ENCODE assay signal across 16 mouse cellular contexts in genomic region chr16:17865770-17866169, GRCm38 (mm10). TPM values are rescaled to one million over a fixed set of nuclear protein-coding genes. Genes with fewer than 3 reads are reported as not detected.
DNase-seq lines count a peak whose midpoint lies in the region; ATAC-seq and TF ChIP-seq lines count a peak whose summit lies in the region.
"Had no signal": no experiment of that assay in that cellular context is flagged by ENCODE, and none has a peak within 500 bp of the region (broad histone marks: within the 10 kb centered on the region; RNA-seq: fewer than 3 reads in every experiment).

No protein-coding gene starts in this region.

- peaks cover 4% of the 10 kb centered on the region; the same call in 1 of the 2 replicates for H3K36me3 ChIP-seq in hindbrain, postnatal 0 days (ENCODE audit: insufficient read depth, low read length)
- no peaks in the 10 kb centered on the region; the same call in 1 of the 2 replicates for H3K36me3 ChIP-seq in hindbrain, embryonic 11.5 days (ENCODE audit: control insufficient read depth, insufficient read depth, low read length)
- peaks cover 11% of the 10 kb centered on the region; the same call in 1 of the 2 replicates for H3K36me3 ChIP-seq in intestine, postnatal 0 days (ENCODE audit: control insufficient read depth, insufficient read depth)
- peaks cover 18% of the 10 kb centered on the region for H3K36me3 ChIP-seq in liver, postnatal 0 days (replicated peaks; ENCODE audit: insufficient read depth, low read length)
- peaks cover 4% of the 10 kb centered on the region; the same call in 1 of the 2 replicates for H3K36me3 ChIP-seq in midbrain, embryonic 11.5 days (ENCODE audit: control insufficient read depth, insufficient read depth, low read length)
- H3K36me3 ChIP-seq: midbrain, embryonic 15.5 days had no signal

- 0 out of 2 replicates have a peak, but pooled peaks have one; percentile 32 for ATAC-seq in hindbrain, postnatal 0 days
- no peak for ATAC-seq in hindbrain, embryonic 11.5 days (ENCODE audit: low FRiP score)
- ATAC-seq in intestine, postnatal 0 days = peak; percentile 92
- ATAC-seq in liver, postnatal 0 days = peak; percentile 63
- no peak for ATAC-seq in midbrain, embryonic 11.5 days (ENCODE audit: low FRiP score)
- ATAC-seq: midbrain, embryonic 15.5 days had no signal

- H3K4me1 ChIP-seq in hindbrain, postnatal 0 days (ENCODE audit: insufficient read depth, low read length) = no peaks in the 10 kb centered on the region
- H3K4me1 ChIP-seq in hindbrain, embryonic 11.5 days (replicated peaks; ENCODE audit: control insufficient read depth, insufficient read depth, low read length) = no peaks in the 10 kb centered on the region
- H3K4me1 ChIP-seq in intestine, postnatal 0 days (replicated peaks; ENCODE audit: control insufficient read depth, insufficient read depth, low read length) = 0 out of 2 replicates have a peak, but pooled peaks cover 2% of the 10 kb centered on the region
- peaks cover 3% of the 10 kb centered on the region; the same call in 1 of the 2 replicates for H3K4me1 ChIP-seq in liver, postnatal 0 days (ENCODE audit: insufficient read depth)
- peaks cover 4% of the 10 kb centered on the region; the same call in 1 of the 2 replicates for H3K4me1 ChIP-seq in midbrain, embryonic 11.5 days (ENCODE audit: control insufficient read depth, insufficient read depth, low read length)
- H3K4me1 ChIP-seq: hindbrain, embryonic 12.5 days had no signal

- no peaks in the 10 kb centered on the region for H3K9me3 ChIP-seq in hindbrain, postnatal 0 days (ENCODE audit: low read length)
- H3K9me3 ChIP-seq in hindbrain, embryonic 11.5 days (ENCODE audit: control insufficient read depth, low read length) = no peaks in the 10 kb centered on the region
- H3K9me3 ChIP-seq in intestine, postnatal 0 days (ENCODE audit: control insufficient read depth) = no peaks in the 10 kb centered on the region
- H3K9me3 ChIP-seq in liver, postnatal 0 days (ENCODE audit: low read length) = no peaks in the 10 kb centered on the region
- no peaks in the 10 kb centered on the region for H3K9me3 ChIP-seq in midbrain, embryonic 11.5 days (ENCODE audit: control insufficient read depth, low read length)
- H3K9me3 ChIP-seq: hindbrain, embryonic 12.5 days; liver, embryonic 15.5 days; midbrain, embryonic 15.5 days had no signal

- no peaks in the 10 kb centered on the region for H3K27me3 ChIP-seq in hindbrain, postnatal 0 days (ENCODE audit: insufficient read depth, low read length)
- no peaks in the 10 kb centered on the region for H3K27me3 ChIP-seq in hindbrain, embryonic 11.5 days (ENCODE audit: control insufficient read depth, insufficient read depth, low read length)
- H3K27me3 ChIP-seq in intestine, postnatal 0 days (replicated peaks; ENCODE audit: control insufficient read depth, insufficient read depth, low read length) = no peaks in the 10 kb centered on the region
- no peaks in the 10 kb centered on the region for H3K27me3 ChIP-seq in liver, postnatal 0 days (ENCODE audit: insufficient read depth, low read length)
- H3K27me3 ChIP-seq in midbrain, embryonic 11.5 days (ENCODE audit: control insufficient read depth, insufficient read depth, low read length) = no peaks in the 10 kb centered on the region
- H3K27me3 ChIP-seq: hindbrain, embryonic 12.5 days; liver, embryonic 15.5 days; midbrain, embryonic 15.5 days had no signal

- WGBS in hindbrain, postnatal 0 days = 55% methylated on average over 6 of the region's 6 CpGs
- WGBS in hindbrain, embryonic 11.5 days = 81% methylated on average over 6 of the region's 6 CpGs
- 37% methylated on average over 6 of the region's 6 CpGs for WGBS in intestine, postnatal 0 days
- 58% methylated on average over 6 of the region's 6 CpGs for WGBS in liver, postnatal 0 days (ENCODE audit: insufficient replicate concordance)
- WGBS in midbrain, embryonic 11.5 days = 82% methylated on average over 6 of the region's 6 CpGs

- no peak overlapping the region for H3K4me3 ChIP-seq in hindbrain, postnatal 0 days (ENCODE audit: low read length)
- H3K4me3 ChIP-seq in hindbrain, embryonic 11.5 days (ENCODE audit: low read depth, low read length) = no peak overlapping the region
- H3K4me3 ChIP-seq in intestine, postnatal 0 days (ENCODE audit: low read depth, low read length) = no peak overlapping the region
- no peak overlapping the region for H3K4me3 ChIP-seq in liver, postnatal 0 days (ENCODE audit: low read depth, low read length)
- no peak overlapping the region for H3K4me3 ChIP-seq in midbrain, embryonic 11.5 days (ENCODE audit: low read depth, low read length)
- H3K4me3 ChIP-seq: hindbrain, embryonic 12.5 days; liver, embryonic 15.5 days; midbrain, embryonic 15.5 days had no signal

- no peak for TF ChIP-seq EP300 in liver, postnatal 0 days (IDR thresholded peaks at IDR 0.05; ENCODE audit: low read depth)

- no peak for TF ChIP-seq CTCF in hindbrain, postnatal 0 days (IDR thresholded peaks at IDR 0.05; ENCODE audit: low read depth)
- TF ChIP-seq CTCF in intestine, postnatal 0 days (IDR thresholded peaks at IDR 0.05; ENCODE audit: low read depth) = no peak
- no peak for TF ChIP-seq CTCF in liver, postnatal 0 days (IDR thresholded peaks at IDR 0.05; ENCODE audit: low read depth)

- no peak overlapping the region for H3K9ac ChIP-seq in hindbrain, postnatal 0 days (replicated peaks; ENCODE audit: low read length)
- H3K9ac ChIP-seq in hindbrain, embryonic 11.5 days (ENCODE audit: low read depth, low read length) = no peak overlapping the region
- no peak overlapping the region for H3K9ac ChIP-seq in intestine, postnatal 0 days (ENCODE audit: low read depth, low read length)
- no peak overlapping the region for H3K9ac ChIP-seq in liver, postnatal 0 days (replicated peaks)
- H3K9ac ChIP-seq in midbrain, embryonic 11.5 days (ENCODE audit: low read length) = no peak overlapping the region
- H3K9ac ChIP-seq: hindbrain, embryonic 12.5 days; liver, embryonic 15.5 days; midbrain, embryonic 15.5 days had no signal

- no peak overlapping the region for H3K27ac ChIP-seq in hindbrain, postnatal 0 days
- H3K27ac ChIP-seq in hindbrain, embryonic 11.5 days (ENCODE audit: low read depth, low read length) = no peak overlapping the region
- H3K27ac ChIP-seq in intestine, postnatal 0 days (ENCODE audit: low read depth, low read length) = no peak overlapping the region
- H3K27ac ChIP-seq in liver, postnatal 0 days (ENCODE audit: low read depth) = no peak overlapping the region
- H3K27ac ChIP-seq in midbrain, embryonic 11.5 days (ENCODE audit: low read depth, low read length) = no peak overlapping the region
- H3K27ac ChIP-seq: hindbrain, embryonic 12.5 days; liver, embryonic 15.5 days; midbrain, embryonic 15.5 days had no signal

- peak; percentile 11 for DNase-seq in hindbrain, postnatal 0 days (ENCODE audit: low spot score)
- no peak for DNase-seq in hindbrain, embryonic 11.5 days (ENCODE audit: low spot score)
- DNase-seq in R1 (ENCODE audit: low read depth, low spot score) = peak; percentile 70
- DNase-seq in liver, postnatal 0 days = no peak
- DNase-seq in layer of hippocampus, adult 8-10 months (ENCODE audit: low spot score in 2 of 2) = no peak
- no peak for DNase-seq in midbrain, embryonic 11.5 days (ENCODE audit: low spot score, missing footprints)
- DNase-seq in layer of hippocampus, postnatal 36 days = no peak
- DNase-seq: adrenal gland, adult 8-10 months; B cell, adult 2 months; heart, adult 18-20 months had no signal

- no peak overlapping the region for H3K4me2 ChIP-seq in hindbrain, postnatal 0 days (ENCODE audit: low read depth, low read length)
- no peak overlapping the region for H3K4me2 ChIP-seq in hindbrain, embryonic 11.5 days (replicated peaks; ENCODE audit: low read depth, low read length)
- no peak overlapping the region for H3K4me2 ChIP-seq in intestine, postnatal 0 days (replicated peaks; ENCODE audit: low read depth)
- H3K4me2 ChIP-seq in liver, postnatal 0 days (ENCODE audit: low read depth, low read length) = no peak overlapping the region
- H3K4me2 ChIP-seq in midbrain, embryonic 11.5 days = no peak overlapping the region
- H3K4me2 ChIP-seq: hindbrain, embryonic 12.5 days; liver, embryonic 15.5 days; midbrain, embryonic 15.5 days had no signal

RNA-seq across cellular contexts. Expression of gene Gm20518, which starts 25.7 kb away (rescaled TPM):
- 0.42 and 1.3 TPM in 2 replicates for total RNA-seq in hindbrain, postnatal 0 days (2014; rRNA removed)
- polyA plus RNA-seq in hindbrain, postnatal 0 days (2015; fragmentation: Nextera tagmentation; extraction: Ambion mirVana) = 0.11 and 0.20 TPM in 2 replicates
- 0.15 and 0.29 TPM in 2 replicates for polyA plus RNA-seq in hindbrain, embryonic 11.5 days (2014; fragmentation: Nextera tagmentation; extraction: Ambion mirVana)
- not detected in 2 replicates for polyA plus RNA-seq in intestine, postnatal 0 days (2015; fragmentation: Nextera tagmentation; extraction: Ambion mirVana)
- polyA plus RNA-seq in liver, postnatal 0 days (2015; fragmentation: Nextera tagmentation; extraction: Ambion mirVana) = not detected in 2 replicates
- total RNA-seq in layer of hippocampus, adult 8-10 months (2022) = 1 to 10 TPM in 3 of 4 experiments, under 1 TPM in 1; 0.73 to 2.6 (median 1.6) TPM
- 0.16 and 0.25 TPM in 2 replicates for polyA plus RNA-seq in midbrain, embryonic 11.5 days (2014; fragmentation: Nextera tagmentation; extraction: Ambion mirVana)
- total RNA-seq in layer of hippocampus, postnatal 36 days (2021) = 1 to 10 TPM; 2.7 to 4.1 TPM

RNA-seq across cellular contexts. Expression of gene Car15, which starts 27.6 kb away (rescaled TPM):
- 3.3 and 7.0 TPM in 2 replicates for total RNA-seq in hindbrain, postnatal 0 days (2014; rRNA removed)
- polyA plus RNA-seq in hindbrain, postnatal 0 days (2015; fragmentation: Nextera tagmentation; extraction: Ambion mirVana) = 1.9 TPM in 2 replicates
- polyA plus RNA-seq in hindbrain, embryonic 11.5 days (2014; fragmentation: Nextera tagmentation; extraction: Ambion mirVana) = 1.8 and 2.9 TPM in 2 replicates
- polyA plus RNA-seq in intestine, postnatal 0 days (2015; fragmentation: Nextera tagmentation; extraction: Ambion mirVana) = 0.39 and 0.59 TPM in 2 replicates
- polyA plus RNA-seq in liver, postnatal 0 days (2015; fragmentation: Nextera tagmentation; extraction: Ambion mirVana) = 0.26 and 0.52 TPM in 2 replicates
- total RNA-seq in layer of hippocampus, adult 8-10 months (2022) = 10 to 100 TPM in 3 of 4 experiments, 1 to 10 TPM in 1; 9.4 to 15.9 (median 12.6) TPM
- polyA plus RNA-seq in midbrain, embryonic 11.5 days (2014; fragmentation: Nextera tagmentation; extraction: Ambion mirVana) = 2.2 and 2.3 TPM in 2 replicates
- total RNA-seq in layer of hippocampus, postnatal 36 days (2021) = 10 to 100 TPM; 12.8 to 16.4 TPM

RNA-seq across cellular contexts. Expression of gene Tssk1, which starts 28.3 kb away (rescaled TPM):
- 0.29 TPM in 1 of 2 replicates, not detected in the other for total RNA-seq in hindbrain, postnatal 0 days (2014; rRNA removed)
- polyA plus RNA-seq in hindbrain, postnatal 0 days (2015; fragmentation: Nextera tagmentation; extraction: Ambion mirVana) = 0.04 TPM in 1 of 2 replicates, not detected in the other
- polyA plus RNA-seq in hindbrain, embryonic 11.5 days (2014; fragmentation: Nextera tagmentation; extraction: Ambion mirVana) = 0.04 and 0.11 TPM in 2 replicates
- 0.04 TPM in 1 of 2 replicates, not detected in the other for polyA plus RNA-seq in intestine, postnatal 0 days (2015; fragmentation: Nextera tagmentation; extraction: Ambion mirVana)
- 0.04 and 0.08 TPM in 2 replicates for polyA plus RNA-seq in liver, postnatal 0 days (2015; fragmentation: Nextera tagmentation; extraction: Ambion mirVana)
- total RNA-seq in layer of hippocampus, adult 8-10 months (2022) = under 1 TPM in 1 of 4 experiments, not detected in 3; 0.16 TPM
- not detected in 2 replicates for polyA plus RNA-seq in midbrain, embryonic 11.5 days (2014; fragmentation: Nextera tagmentation; extraction: Ambion mirVana)
- not detected for total RNA-seq in layer of hippocampus, postnatal 36 days (2021)
- polyA plus RNA-seq: forebrain, embryonic 11.5 days; liver, embryonic 15.5 days; midbrain, embryonic 15.5 days had no signal

RNA-seq across cellular contexts. Expression of gene Dgcr2, which starts 32.6 kb away (rescaled TPM):
- total RNA-seq in hindbrain, postnatal 0 days (2014; rRNA removed) = 181 and 199 TPM in 2 replicates
- 83.0 and 88.8 TPM in 2 replicates for polyA plus RNA-seq in hindbrain, postnatal 0 days (2015; fragmentation: Nextera tagmentation; extraction: Ambion mirVana)
- polyA plus RNA-seq in hindbrain, embryonic 11.5 days (2014; fragmentation: Nextera tagmentation; extraction: Ambion mirVana) = 72.9 and 75.7 TPM in 2 replicates
- polyA plus RNA-seq in intestine, postnatal 0 days (2015; fragmentation: Nextera tagmentation; extraction: Ambion mirVana) = 35.0 and 35.3 TPM in 2 replicates
- 17.9 and 18.0 TPM in 2 replicates for polyA plus RNA-seq in liver, postnatal 0 days (2015; fragmentation: Nextera tagmentation; extraction: Ambion mirVana)
- total RNA-seq in layer of hippocampus, adult 8-10 months (2022) = 100 to 1,000 TPM in 3 of 4 experiments, 10 to 100 TPM in 1; 97.2 to 106 (median 103) TPM
- 74.2 and 83.3 TPM in 2 replicates for polyA plus RNA-seq in midbrain, embryonic 11.5 days (2014; fragmentation: Nextera tagmentation; extraction: Ambion mirVana)
- total RNA-seq in layer of hippocampus, postnatal 36 days (2021) = 100 to 1,000 TPM; 106 to 110 TPM

RNA-seq across cellular contexts. Expression of gene Tssk2, which starts 32.7 kb away (rescaled TPM):
- not detected in 2 replicates for total RNA-seq in hindbrain, postnatal 0 days (2014; rRNA removed)
- not detected in 2 replicates for polyA plus RNA-seq in hindbrain, postnatal 0 days (2015; fragmentation: Nextera tagmentation; extraction: Ambion mirVana)
- not detected in 2 replicates for polyA plus RNA-seq in hindbrain, embryonic 11.5 days (2014; fragmentation: Nextera tagmentation; extraction: Ambion mirVana)
- polyA plus RNA-seq in intestine, postnatal 0 days (2015; fragmentation: Nextera tagmentation; extraction: Ambion mirVana) = not detected in 2 replicates
- not detected in 2 replicates for polyA plus RNA-seq in liver, postnatal 0 days (2015; fragmentation: Nextera tagmentation; extraction: Ambion mirVana)
- total RNA-seq in layer of hippocampus, adult 8-10 months (2022) = not detected
- polyA plus RNA-seq in midbrain, embryonic 11.5 days (2014; fragmentation: Nextera tagmentation; extraction: Ambion mirVana) = 0.15 TPM in 1 of 2 replicates, not detected in the other
- total RNA-seq in layer of hippocampus, postnatal 36 days (2021) = not detected
- total RNA-seq: adrenal gland, adult 8-10 months; heart, adult 18-20 months had no signal
- polyA plus RNA-seq: forebrain, embryonic 11.5 days; liver, embryonic 15.5 days; midbrain, embryonic 15.5 days; neural tube, embryonic 14.5 days had no signal

Comparison
In these comparisons a context has a peak if more than half of its experiments do, and no peak if none do; other contexts are left out.
1. ATAC-seq: peak in hindbrain, postnatal 0 days (single experiment), intestine, postnatal 0 days (single experiment) and liver, postnatal 0 days (single experiment); none in hindbrain, embryonic 11.5 days (single experiment) and midbrain, embryonic 11.5 days (single experiment).
2. DNase-seq: peak in hindbrain, postnatal 0 days (single experiment) and R1 (single experiment); none in hindbrain, embryonic 11.5 days (single experiment), liver, postnatal 0 days (single experiment), layer of hippocampus, adult 8-10 months (0 of 2), midbrain, embryonic 11.5 days (single experiment) and layer of hippocampus, postnatal 36 days (0 of 2).